Mouse (Mus musculus) liver, embryonic 11.5 days (tissue): ENCODE measurements around the gene Sdk2. TPM values are rescaled to one million over a fixed set of nuclear protein-coding genes. Genes with fewer than 3 reads are reported as not detected.
A peak's percentile ranks its signal among the peaks of the same experiment; 100 is the strongest.

Source experiments
- ATAC-seq: fragments of 200-750 bp; cut with Nextera tagmentation; replicated peaks from 2 replicates; pipeline ENCODE4 v1.8.0; 2017; ENCODE audit warnings: moderate number of reproducible peaks, mild to moderate bottlenecking, moderate TSS enrichment, moderate library complexity; ENCODE audit not compliant: low FRiP score
- DNase-seq: peaks from one replicate; pipeline ENCODE4 v3.0.0-alpha.2; 2017; ENCODE audit warnings: low spot score
- H3K27ac ChIP-seq: fragments of 300-500 bp; sonication (generic); 2 replicates; pipeline ENCODE4 v1.5.1; 2014; ENCODE audit warnings: mild to moderate bottlenecking, low read depth, low read length, control low read depth
- H3K27me3 ChIP-seq: fragments of 300-500 bp; sonication (generic); replicated peaks from 2 replicates; pipeline ENCODE4 v1.6.1; 2014; ENCODE audit warnings: low read length, mixed read lengths; ENCODE audit not compliant: control insufficient read depth, insufficient read depth
- H3K36me3 ChIP-seq: fragments of 300-500 bp; sonication (generic); 2 replicates; pipeline ENCODE4 v1.6.1; 2014; ENCODE audit warnings: mild to moderate bottlenecking, low read length, moderate library complexity, mixed read lengths; ENCODE audit not compliant: control insufficient read depth, insufficient read depth
- H3K4me1 ChIP-seq: fragments of 300-500 bp; sonication (generic); replicated peaks from 2 replicates; pipeline ENCODE4 v1.6.1; 2014; ENCODE audit warnings: low read length, mixed read lengths; ENCODE audit not compliant: control insufficient read depth, insufficient read depth
- H3K4me2 ChIP-seq: fragments of 300-500 bp; sonication (generic); 2 replicates; pipeline ENCODE4 v1.6.1; 2014; ENCODE audit warnings: mild to moderate bottlenecking, control low read depth, moderate library complexity
- H3K4me3 ChIP-seq: fragments of 300-500 bp; sonication (generic); 2 replicates; pipeline ENCODE4 v1.5.1; 2014; ENCODE audit warnings: low read depth, low read length, control low read depth
- H3K9ac ChIP-seq: fragments of 300-500 bp; sonication (generic); 2 replicates; pipeline ENCODE4 v1.6.1; 2014; ENCODE audit warnings: low read depth, low read length, control low read depth
- H3K9me3 ChIP-seq: fragments of 300-500 bp; sonication (generic); 2 replicates; pipeline ENCODE4 v1.6.1; 2016; ENCODE audit warnings: low read length, inconsistent platforms, mixed read lengths; ENCODE audit not compliant: control insufficient read depth
- WGBS: fragments of 180-500 bp; shearing (Covaris S2); extraction: QIAGEN DNeasy Blood & Tissue Kit; methylation state at CpG from one replicate; pipeline ENCODE4 v1.1.7; 2014; 5-methylcytosine and 5-hydroxymethylcytosine counted together
- polyA plus RNA-seq: library from polyadenylated mRNA; unstranded; fragments of >200 nt; fragmentation: Nextera tagmentation; extraction: Ambion mirVana; gene quantifications from 2 replicates; pipeline ENCODE4 v1.2.1, GENCODE M21; 2014

The Sdk2 gene
- polyA plus RNA-seq, 1 experiment from 2014 or later: 1.9 TPM

GRCm38 (mm10) chr11:113816439-113816838 is 250.4 kb downstream of the Sdk2 start:
- Histone ChIP-seq H3K27ac (no peak overlapping the region), H3K4me2 (no peak overlapping the region), H3K27me3 (no peaks in the 10 kb centered on the region; the same call in 1 of the 2 replicates), H3K4me1 (no peaks in the 10 kb centered on the region), H3K9ac (no peak overlapping the region), H3K9me3 (no peaks in the 10 kb centered on the region), H3K4me3 (no peak overlapping the region), H3K36me3 (no peaks in the 10 kb centered on the region)
- ATAC-seq (no peak), DNase-seq (no peak)
- WGBS: 87% methylated on average over 4 of the region's 4 CpGs

- H3K9ac ChIP-seq: no peak overlapping the region
- 47% methylated on average over 20 of the region's 20 CpGs for WGBS
- H3K4me3 ChIP-seq: no peak overlapping the region
Observed at GRCm38 (mm10) chr11:113811546-113812339, 255.1 kb downstream of the Sdk2 start.

GRCm38 (mm10) chr11:113810638-113811545 is 256.0 kb downstream of the Sdk2 start:
- H3K4me2 ChIP-seq: no peak overlapping the region
- H3K36me3 ChIP-seq: no peaks in the 10 kb centered on the region
- H3K4me1 ChIP-seq: peaks cover 3% of the 10 kb centered on the region
- WGBS: 51% methylated on average over 24 of the region's 24 CpGs
- H3K27me3 ChIP-seq: peaks cover 5% of the 10 kb centered on the region
- no peak overlapping the region; the same call in 1 of the 2 replicates for H3K9ac ChIP-seq
- H3K9me3 ChIP-seq: no peaks in the 10 kb centered on the region
- DNase-seq (peak; percentile 78), ATAC-seq (peak; percentile 67)
- H3K4me3 ChIP-seq: no peak overlapping the region
- H3K27ac ChIP-seq: no peak overlapping the region

More at GRCm38 (mm10) chr11:113811546-113812339, 255.1 kb downstream of the Sdk2 start:
- Histone ChIP-seq H3K27ac (no peak overlapping the region), H3K27me3 (peaks cover 5% of the 10 kb centered on the region), H3K4me2 (no peak overlapping the region), H3K36me3 (no peaks in the 10 kb centered on the region), H3K4me1 (peaks cover under 1% of the 10 kb centered on the region; the same call in 1 of the 2 replicates), H3K9me3 (no peaks in the 10 kb centered on the region)
- no peak for DNase-seq
- ATAC-seq: no peak

GRCm38 (mm10) chr11:113807086-113807485 is 259.8 kb downstream of the Sdk2 start:
- DNase-seq (no peak), ATAC-seq (peak; percentile 37)
- H3K4me3 ChIP-seq: no peak overlapping the region
- no peak overlapping the region for H3K9ac ChIP-seq
- no peaks in the 10 kb centered on the region for H3K9me3 ChIP-seq
- peaks cover 21% of the 10 kb centered on the region for H3K27me3 ChIP-seq
- 17% methylated on average over 9 of the region's 9 CpGs for WGBS
- no peaks in the 10 kb centered on the region for H3K36me3 ChIP-seq
- H3K4me1 ChIP-seq: peaks cover 18% of the 10 kb centered on the region
- no peak overlapping the region for H3K27ac ChIP-seq
- H3K4me2 ChIP-seq: no peak overlapping the region

- Histone ChIP-seq H3K36me3 (no peaks in the 10 kb centered on the region), H3K4me1 (peaks cover 23% of the 10 kb centered on the region), H3K4me2 (no peak overlapping the region), H3K27me3 (peaks cover 27% of the 10 kb centered on the region), H3K9me3 (no peaks in the 10 kb centered on the region), H3K9ac (no peak overlapping the region), H3K27ac (peak overlapping the region; percentile 55), H3K4me3 (no peak overlapping the region)
- DNase-seq (no peak), ATAC-seq (no peak)
- WGBS: 38% methylated on average over 9 of the region's 9 CpGs
Observed at GRCm38 (mm10) chr11:113806382-113807077, 260.3 kb downstream of the Sdk2 start.

- no peak overlapping the region for H3K27ac ChIP-seq
- peaks cover 25% of the 10 kb centered on the region for H3K4me1 ChIP-seq
- no peaks in the 10 kb centered on the region for H3K36me3 ChIP-seq
- peaks cover 28% of the 10 kb centered on the region for H3K27me3 ChIP-seq
- no peak overlapping the region for H3K4me2 ChIP-seq
- 41% methylated on average over 10 of the region's 10 CpGs for WGBS
- H3K9ac ChIP-seq: no peak overlapping the region
- no peaks in the 10 kb centered on the region for H3K9me3 ChIP-seq
- no peak for DNase-seq
- no peak for ATAC-seq
- no peak overlapping the region for H3K4me3 ChIP-seq
Observed at GRCm38 (mm10) chr11:113805974-113806373, 260.9 kb downstream of the Sdk2 start.

- Histone ChIP-seq H3K4me1 (peaks cover 42% of the 10 kb centered on the region), H3K4me2 (no peak overlapping the region), H3K27me3 (peaks cover 35% of the 10 kb centered on the region), H3K36me3 (no peaks in the 10 kb centered on the region), H3K9me3 (no peaks in the 10 kb centered on the region), H3K27ac (no peak overlapping the region), H3K9ac (no peak overlapping the region), H3K4me3 (no peak overlapping the region)
- no peak for DNase-seq
- ATAC-seq: 0 out of 2 replicates have a peak, but pooled peaks have one; percentile 27
- WGBS: 51% methylated on average over 9 of the region's 9 CpGs
Observed at GRCm38 (mm10) chr11:113803321-113803941, 263.4 kb downstream of the Sdk2 start.

GRCm38 (mm10) chr11:113802456-113802855 is 264.4 kb downstream of the Sdk2 start:
- Histone ChIP-seq H3K4me2 (no peak overlapping the region), H3K4me1 (peaks cover 52% of the 10 kb centered on the region), H3K9me3 (no peaks in the 10 kb centered on the region), H3K9ac (no peak overlapping the region), H3K4me3 (no peak overlapping the region), H3K27me3 (peaks cover 35% of the 10 kb centered on the region), H3K36me3 (no peaks in the 10 kb centered on the region), H3K27ac (no peak overlapping the region; the same call in 1 of the 2 replicates)
- 30% methylated on average over 12 of the region's 12 CpGs for WGBS
- ATAC-seq (no peak), DNase-seq (no peak)
